Mouse (Mus musculus) lung, adult 2 months (tissue): ENCODE measurements around the gene A130010J15Rik. TPM values are rescaled to one million over a fixed set of nuclear protein-coding genes. Genes with fewer than 3 reads are reported as not detected.
A peak's percentile ranks its signal among the peaks of the same experiment; 100 is the strongest.

Source experiments
- DNase-seq: peaks from one replicate; pipeline ENCODE4 v3.0.0; 2022
- H3K4me1 ChIP-seq: fragments of 200-500 bp; 2 replicates; pipeline ENCODE4 v1.6.1; 2011; ENCODE audit warnings: low read length; ENCODE audit not compliant: control insufficient read depth, insufficient read depth
- H3K4me3 ChIP-seq: fragments of 200-500 bp; replicated peaks from 2 replicates; pipeline ENCODE3; 2011; ENCODE audit warnings: low read depth, mild to moderate bottlenecking, control low read depth, low read length; ENCODE audit errors: extremely low read depth
- CTCF ChIP-seq: fragments of 200-500 bp; IDR thresholded peaks from 2 replicates; pipeline ENCODE4 v1.5.1; 2011; ENCODE audit warnings: mild to moderate bottlenecking, low read length, control low read depth; ENCODE audit not compliant: insufficient read depth
- POLR2A ChIP-seq: fragments of 200-500 bp; IDR thresholded peaks from 2 replicates; pipeline ENCODE4 v1.6.1; 2011; ENCODE audit warnings: low read depth, mild to moderate bottlenecking, control low read depth, low read length, borderline replicate concordance; ENCODE audit errors: extremely low read depth
- WGBS: fragments of 180-500 bp; shearing (Covaris S2); methylation state at CpG from one replicate; pipeline ENCODE4 v1.1.7; 2018; 5-methylcytosine and 5-hydroxymethylcytosine counted together
- polyA plus RNA-seq: library from polyadenylated mRNA; depleted of rRNA; stranded (reverse); fragments of >200 nt; gene quantifications from 2 replicates; pipeline ENCODE4 v1.2.3, GENCODE M21; 2012

A130010J15Rik gene
- polyA plus RNA-seq, 1 experiment = 2.2 TPM

- no peak for DNase-seq
- H3K4me1 ChIP-seq = peaks cover 8% of the 10 kb centered on the region; the same call in 1 of the 2 replicates
- TF ChIP-seq CTCF = no peak
- no peak for TF ChIP-seq POLR2A
- 33% methylated on average over 2 of the region's 2 CpGs for WGBS
- no peak overlapping the region for H3K4me3 ChIP-seq
These were observed 2.0 kb downstream of the A130010J15Rik start for GRCm38 (mm10) chr1:193169856-193170255.

DNA sequence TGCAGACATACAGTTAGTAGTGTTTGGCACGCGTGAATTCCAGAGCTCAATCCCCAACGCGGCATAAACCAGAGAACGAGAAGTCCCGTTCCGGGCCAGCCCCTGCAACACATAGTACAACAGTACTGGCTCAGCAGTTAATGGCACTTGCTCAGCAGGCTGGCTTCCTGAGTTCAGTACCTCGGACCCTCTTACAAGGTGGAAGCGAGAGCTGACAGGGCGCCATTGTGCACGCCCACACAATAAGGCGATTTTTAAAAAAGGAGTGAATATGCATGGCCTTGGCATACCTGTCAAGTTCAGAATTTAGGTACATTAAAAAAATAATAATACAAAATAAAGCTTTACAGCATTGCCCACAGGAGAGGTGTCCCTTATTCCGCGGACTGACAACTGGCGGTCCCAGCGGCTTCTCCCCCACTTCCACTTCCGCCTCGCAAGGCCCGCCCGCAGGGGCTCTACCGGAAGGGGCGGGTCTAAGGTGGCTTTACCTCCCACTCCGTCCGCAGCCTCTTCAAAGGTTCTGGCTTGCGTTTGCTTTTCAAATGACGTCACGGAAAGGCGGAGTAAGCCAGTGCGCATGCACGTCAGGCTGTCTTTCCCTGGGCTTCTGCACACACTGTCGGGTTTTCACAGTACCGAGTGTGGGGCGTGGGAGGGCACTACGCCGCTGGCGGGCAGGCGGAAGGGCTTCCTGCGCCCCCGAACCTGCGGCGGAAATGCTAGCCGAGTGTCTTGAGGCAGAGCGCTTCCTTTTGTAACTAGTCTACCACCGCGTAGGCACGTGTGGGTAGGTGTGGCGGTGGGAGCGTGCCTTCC, 5.4 kb downstream of the A130010J15Rik start:
- H3K4me3 ChIP-seq = peak overlapping the region; percentile 93
- WGBS = under 1% methylated on average over 48 of the region's 48 CpGs
- peaks cover 10% of the 10 kb centered on the region; the same call in 1 of the 2 replicates for H3K4me1 ChIP-seq
- DNase-seq = peak; percentile 96
- TF ChIP-seq POLR2A = peak; percentile 91; the same call in 1 of the 2 replicates
- TF ChIP-seq CTCF = no peak

DNA sequence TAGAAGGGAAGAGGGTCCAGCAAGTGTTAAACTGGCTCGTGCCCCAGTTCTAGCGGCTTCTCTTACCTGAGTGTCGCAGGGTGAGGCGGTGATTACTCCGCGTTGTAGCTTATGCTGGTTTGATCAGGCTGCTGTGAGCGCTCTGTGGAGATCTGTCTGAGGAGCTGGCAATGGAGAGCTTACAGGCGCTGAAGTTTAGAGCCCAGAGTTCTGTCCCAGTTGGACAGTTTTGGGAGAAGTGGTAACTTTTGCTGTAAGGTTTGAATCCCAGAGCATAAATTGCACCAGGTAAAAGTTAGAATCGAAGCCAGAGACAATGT, 5.9 kb downstream of the A130010J15Rik start:
- no peak for TF ChIP-seq POLR2A
- TF ChIP-seq CTCF = no peak
- 13% methylated on average over 9 of the region's 9 CpGs for WGBS
- no peak for DNase-seq

DNA sequence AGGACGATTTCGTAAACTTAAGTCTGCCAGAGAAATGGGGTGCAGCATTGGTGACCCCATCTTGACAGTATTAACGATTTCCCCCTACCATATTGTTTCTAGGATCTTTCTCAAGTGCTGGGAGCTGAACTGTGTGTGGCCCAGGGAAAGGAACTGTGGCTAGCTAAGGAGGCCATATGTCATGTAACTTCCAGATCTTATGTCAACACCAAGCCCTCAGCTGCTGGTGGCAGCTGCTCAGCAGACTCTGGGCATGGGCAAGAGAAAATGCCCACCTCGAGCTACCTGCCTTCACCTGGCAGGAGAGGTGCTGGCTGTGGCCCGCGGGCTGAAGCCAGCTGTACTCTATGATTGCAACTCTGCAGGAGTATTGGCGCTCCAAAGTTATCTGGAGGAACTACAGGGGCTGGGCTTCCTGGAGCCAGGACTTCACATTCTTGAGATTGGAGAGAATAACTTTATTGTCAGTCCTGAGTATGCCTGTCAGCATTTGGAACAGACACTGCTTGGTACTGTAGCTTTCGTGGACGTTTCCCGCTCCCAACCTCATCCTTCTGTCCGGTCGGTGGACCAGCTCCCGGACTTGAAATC, 6.4 kb downstream of the A130010J15Rik start:
- H3K4me3 ChIP-seq = no peak overlapping the region
- no peak for DNase-seq
- no peak for TF ChIP-seq POLR2A
- TF ChIP-seq CTCF = no peak
- WGBS = 64% methylated on average over 13 of the region's 13 CpGs
- peaks cover 10% of the 10 kb centered on the region; the same call in 1 of the 2 replicates for H3K4me1 ChIP-seq

More for the DNA sequence above, 5.9 kb downstream of the A130010J15Rik start:
- peak overlapping the region; percentile 89 for H3K4me3 ChIP-seq
- peaks cover 10% of the 10 kb centered on the region; the same call in 1 of the 2 replicates for H3K4me1 ChIP-seq

- Histone ChIP-seq H3K4me3 (no peak overlapping the region), H3K4me1 (no peaks in the 10 kb centered on the region)
- DNase-seq = no peak
- WGBS = 71% methylated on average over 3 of the region's 3 CpGs
- TF ChIP-seq CTCF (no peak), POLR2A (no peak)
These were observed 13.3 kb downstream of the A130010J15Rik start for GRCm38 (mm10) chr1:193181104-193181503.

DNA sequence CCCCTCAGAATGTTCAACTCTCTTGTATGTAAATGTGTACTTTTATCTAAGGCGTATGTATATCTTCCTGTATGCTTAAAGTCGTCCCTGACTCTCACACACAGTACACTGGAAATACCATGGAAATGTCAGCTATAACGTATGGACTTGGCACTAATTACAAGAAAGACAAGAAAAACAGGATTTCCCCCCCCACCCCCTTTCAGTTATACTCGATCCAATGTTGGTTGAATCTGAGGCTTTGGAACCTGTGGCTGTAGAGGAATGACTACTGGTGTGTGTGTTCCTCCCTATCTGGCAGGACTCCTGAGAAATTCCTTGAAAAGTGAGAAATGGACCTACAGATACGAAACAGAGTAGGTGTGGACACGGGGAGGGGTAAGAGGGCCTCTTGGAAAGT, 20.4 kb downstream of the A130010J15Rik start:
- TF ChIP-seq POLR2A (no peak), CTCF (no peak)
- H3K4me3 ChIP-seq = no peak overlapping the region
- WGBS = 64% methylated on average over 6 of the region's 6 CpGs
- no peak for DNase-seq
- no peaks in the 10 kb centered on the region for H3K4me1 ChIP-seq

DNA sequence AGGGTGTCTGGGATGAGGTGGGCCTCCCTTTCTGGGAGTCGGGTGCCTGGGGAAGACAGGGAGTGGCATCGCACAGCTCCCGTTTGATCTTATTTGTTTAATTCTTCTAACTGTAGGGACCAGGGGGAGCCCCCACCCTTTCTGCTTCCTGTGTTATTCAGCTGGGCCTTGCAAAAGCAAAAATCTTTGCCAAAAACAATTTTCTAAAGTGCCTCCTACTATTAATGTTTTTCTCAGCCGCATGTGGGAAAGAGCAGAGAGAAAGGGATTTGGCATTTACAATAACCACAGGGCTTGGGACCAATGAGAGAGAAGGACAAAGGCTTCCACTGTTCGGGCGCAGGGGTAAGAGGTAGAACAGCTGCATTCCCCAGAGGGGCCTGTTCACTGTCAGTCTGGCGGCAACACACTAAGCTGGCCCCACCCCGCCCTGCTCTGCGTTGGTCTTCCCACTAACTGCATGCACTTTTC, 21.3 kb downstream of the A130010J15Rik start:
- TF ChIP-seq POLR2A = no peak
- no peak for TF ChIP-seq CTCF
- DNase-seq = no peak
- Histone ChIP-seq H3K4me3 (no peak overlapping the region), H3K4me1 (no peaks in the 10 kb centered on the region)
- 12% methylated on average over 9 of the region's 9 CpGs for WGBS

- DNase-seq = no peak
- 24% methylated on average over 3 of the region's 3 CpGs for WGBS
- TF ChIP-seq POLR2A (no peak), CTCF (no peak)
- no peak overlapping the region for H3K4me3 ChIP-seq
- H3K4me1 ChIP-seq = no peaks in the 10 kb centered on the region
These were observed 21.9 kb downstream of the A130010J15Rik start for GRCm38 (mm10) chr1:193189771-193190170.

DNA sequence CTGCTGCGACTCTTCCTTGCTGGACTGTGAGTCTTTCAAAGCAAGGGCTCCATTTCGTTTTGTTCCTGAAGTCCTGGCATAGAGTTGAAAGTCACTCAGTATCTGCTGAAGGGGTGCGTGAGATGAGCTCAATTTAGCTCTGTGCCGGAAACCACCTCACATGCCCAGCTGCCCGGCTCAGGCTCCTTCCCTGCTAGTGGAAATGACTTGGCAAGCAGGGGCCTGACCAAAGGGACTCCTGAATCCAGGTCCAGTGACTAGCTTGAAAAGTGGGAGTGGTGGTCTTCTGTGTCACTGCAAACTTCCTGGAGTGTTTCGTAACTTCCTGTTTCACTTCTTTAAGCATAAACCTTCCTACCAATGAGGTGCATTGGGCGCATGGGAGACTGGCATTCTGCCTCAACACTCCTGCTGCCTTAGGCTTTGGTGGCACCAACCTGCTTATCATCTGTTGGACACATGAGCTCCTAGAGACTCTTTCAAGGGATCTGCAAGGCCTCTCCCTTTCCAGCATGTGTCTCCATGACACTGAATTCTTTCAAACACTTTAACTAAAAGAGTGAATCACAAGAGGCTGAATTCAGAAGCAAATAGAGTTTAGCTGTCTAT, 23.9 kb downstream of the A130010J15Rik start:
- WGBS = 63% methylated on average over 7 of the region's 7 CpGs
- no peak for DNase-seq
- no peak overlapping the region for H3K4me3 ChIP-seq
- no peaks in the 10 kb centered on the region for H3K4me1 ChIP-seq
- TF ChIP-seq POLR2A (no peak), CTCF (no peak)

DNA sequence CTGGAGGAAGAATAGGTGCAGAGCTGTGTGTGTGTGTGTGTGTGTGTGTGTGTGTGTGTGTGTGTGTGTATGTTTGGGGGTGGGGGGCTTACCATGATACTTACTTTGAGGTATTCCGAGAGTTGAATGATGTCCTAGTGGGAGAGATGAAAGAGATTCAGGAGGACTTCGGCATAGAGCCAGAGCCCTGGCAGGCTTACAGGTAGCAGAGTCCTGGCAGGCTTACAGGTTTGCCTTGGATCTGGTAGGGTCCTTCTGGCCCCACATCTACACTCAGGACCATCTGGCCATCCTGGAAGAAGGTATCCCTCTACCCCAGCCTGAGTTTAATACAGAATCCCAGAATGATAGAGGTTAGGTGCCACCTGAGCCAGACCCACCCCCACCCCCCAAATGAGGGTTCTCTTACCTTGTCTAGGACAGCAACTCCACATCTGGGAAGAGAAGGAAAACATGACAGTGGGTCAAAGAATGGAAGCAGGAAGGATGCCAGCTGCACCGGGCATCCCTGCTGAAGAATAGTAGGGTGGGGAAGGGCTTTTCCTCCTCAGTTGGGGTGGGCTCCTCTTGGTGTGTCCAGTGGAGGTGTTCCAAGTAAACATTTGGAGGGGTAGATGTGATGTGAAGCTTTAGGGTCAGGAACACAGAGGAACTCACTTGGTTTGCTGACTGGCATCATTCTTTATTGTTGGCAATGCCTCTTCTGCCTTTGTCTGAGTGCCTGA, 26.7 kb downstream of the A130010J15Rik start:
- no peaks in the 10 kb centered on the region for H3K4me1 ChIP-seq
- 73% methylated on average over 3 of the region's 3 CpGs for WGBS
- no peak for DNase-seq
- TF ChIP-seq POLR2A (no peak), CTCF (no peak)
- H3K4me3 ChIP-seq = no peak overlapping the region
